Mouse (Mus musculus) myocyte (in vitro differentiated cells): Measurements from ENCODE around the gene Rpl23. TPM values are rescaled to one million over a fixed set of nuclear protein-coding genes. Genes with fewer than 3 reads are reported as not detected.

Experiments
- H3K27me3 ChIP-seq: one replicate; pipeline ENCODE4 v1.6.1; 2011; ENCODE audit not compliant: control insufficient read depth, insufficient read depth, insufficient read length
- H3K36me3 ChIP-seq: one replicate; pipeline ENCODE4 v1.6.1; 2011; ENCODE audit not compliant: control insufficient read depth, insufficient read depth
- H3K4me2 ChIP-seq: one replicate; pipeline ENCODE4 v1.6.1; 2011; ENCODE audit warnings: low read depth, control low read depth
- H3K4me3 ChIP-seq: one replicate; pipeline ENCODE4 v1.5.1; 2011; ENCODE audit warnings: mild to moderate bottlenecking, control low read depth, moderate library complexity
- H3K79me2 ChIP-seq: one replicate; pipeline ENCODE4 v1.6.1; 2011; ENCODE audit not compliant: control insufficient read depth, insufficient read depth
- H3ac ChIP-seq: one replicate; pipeline ENCODE4 v1.6.1; 2011; ENCODE audit not compliant: control insufficient read depth, insufficient read length
- CEBPB ChIP-seq: IDR thresholded peaks from 2 replicates; pipeline ENCODE4 v1.6.1; 2011; ENCODE audit warnings: mild to moderate bottlenecking, moderate library complexity; ENCODE audit not compliant: poor library complexity, insufficient read depth, severe bottlenecking
- E2F4 ChIP-seq: IDR thresholded peaks from one replicate; pipeline ENCODE4 v1.6.1; 2011; ENCODE audit warnings: mild to moderate bottlenecking, control low read depth, moderate library complexity; ENCODE audit not compliant: insufficient read depth
- MAX ChIP-seq: IDR thresholded peaks from one replicate; pipeline ENCODE4 v1.6.1; 2011; ENCODE audit warnings: low read depth, mild to moderate bottlenecking, control low read depth
- MYOD1 ChIP-seq, 3 experiments: IDR thresholded peaks; one replicate each; pipeline ENCODE4 v1.6.1; 2011; ENCODE audit warnings: control low read depth in 2 of 3, low read depth in 2 of 3, mild to moderate bottlenecking in 2 of 3, moderate library complexity in 1 of 3; ENCODE audit not compliant: insufficient read length in 2 of 3, control insufficient read depth in 1 of 3
- MYOG ChIP-seq, 3 experiments: IDR thresholded peaks; one replicate each; pipeline ENCODE4 v1.6.1; 2011; ENCODE audit warnings: control low read depth in 2 of 3, low read depth in 2 of 3, mild to moderate bottlenecking in 2 of 3; ENCODE audit not compliant: insufficient read length in 2 of 3, control insufficient read depth in 1 of 3, insufficient read depth in 1 of 3
- POLR2A ChIP-seq: IDR thresholded peaks from one replicate; pipeline ENCODE4 v1.6.1; 2011; ENCODE audit warnings: low read depth, mild to moderate bottlenecking, control low read depth, moderate library complexity; ENCODE audit not compliant: insufficient read length
- POLR2AphosphoS2 ChIP-seq: IDR thresholded peaks from one replicate; pipeline ENCODE4 v1.6.1; 2011; ENCODE audit warnings: low read depth, control low read depth; ENCODE audit not compliant: insufficient read length
- REST ChIP-seq: IDR thresholded peaks from one replicate; pipeline ENCODE4 v1.6.1; 2011; ENCODE audit warnings: mild to moderate bottlenecking, control low read depth, moderate library complexity; ENCODE audit not compliant: insufficient read depth, insufficient read length
- SRF ChIP-seq: IDR thresholded peaks from one replicate; pipeline ENCODE4 v1.6.1; 2011; ENCODE audit warnings: low read depth; ENCODE audit not compliant: control insufficient read depth, insufficient read length
- TCF12 ChIP-seq: IDR thresholded peaks from one replicate; pipeline ENCODE4 v1.6.1; 2011; ENCODE audit warnings: mild to moderate bottlenecking, control low read depth; ENCODE audit not compliant: poor library complexity, insufficient read depth, severe bottlenecking
- TCF3 ChIP-seq: IDR thresholded peaks from one replicate; pipeline ENCODE4 v1.6.1; 2011; ENCODE audit warnings: low read depth, control low read depth; ENCODE audit not compliant: insufficient read length
- USF1 ChIP-seq: IDR thresholded peaks from one replicate; pipeline ENCODE4 v1.6.1; 2011; ENCODE audit warnings: low read depth, mild to moderate bottlenecking, control low read depth, moderate library complexity
- polyA plus RNA-seq: library from polyadenylated mRNA; unstranded; fragments of >200 nt; fragmentation: generic; extraction: Trizol; gene quantifications from one replicate; pipeline ENCODE4 v1.2.1, GENCODE M21; 2012; ENCODE audit warnings: missing spikeins

The Rpl23 gene
- polyA plus RNA-seq, 1 experiment, result 1,321 TPM

- H3K36me3 ChIP-seq, result peaks cover 9% of the 10 kb centered on the region
- H3K4me2 ChIP-seq, result peak overlapping the region; percentile 38
- H3K4me3 ChIP-seq, result no peak overlapping the region
- TF ChIP-seq MYOD1 (IDR thresholded peaks at IDR 0.05; ENCODE audit: control insufficient read depth in 1 of 3, insufficient read length in 2 of 3, low read depth in 2 of 3) (no peak), REST (no peak), TCF12 (no peak), SRF (no peak), USF1 (no peak), CEBPB (no peak), E2F4 (no peak), MYOG (IDR thresholded peaks at IDR 0.05; ENCODE audit: control insufficient read depth in 1 of 3, insufficient read depth in 1 of 3, insufficient read length in 2 of 3, low read depth in 2 of 3) (no peak)
- no peaks in the 10 kb centered on the region for H3K27me3 ChIP-seq
- H3K79me2 ChIP-seq, result peaks cover 84% of the 10 kb centered on the region
- H3ac ChIP-seq, result no peak overlapping the region
Measured at GRCm38 (mm10) chr11:97809235-97810121, 27.2 kb upstream of the Rpl23 start.

- no peak overlapping the region for H3ac ChIP-seq
- H3K79me2 ChIP-seq, result peaks cover 90% of the 10 kb centered on the region
- H3K27me3 ChIP-seq, result no peaks in the 10 kb centered on the region
- H3K4me3 ChIP-seq, result no peak overlapping the region
- H3K4me2 ChIP-seq, result peak overlapping the region; percentile 38
- peaks cover 9% of the 10 kb centered on the region for H3K36me3 ChIP-seq
- TF ChIP-seq REST, result no peak
- peak in 2 of 3 experiments; percentile 38 to 77 for TF ChIP-seq MYOG (IDR thresholded peaks at IDR 0.05; ENCODE audit: control insufficient read depth in 1 of 3, insufficient read depth in 1 of 3, insufficient read length in 2 of 3, low read depth in 2 of 3)
- TF ChIP-seq MYOD1 (IDR thresholded peaks at IDR 0.05; ENCODE audit: control insufficient read depth in 1 of 3, insufficient read length in 2 of 3, low read depth in 2 of 3), result peak in 2 of 3 experiments; percentile 63 to 68
Measured at GRCm38 (mm10) chr11:97808621-97809234, 26.5 kb upstream of the Rpl23 start.

- TF ChIP-seq MYOD1 (IDR thresholded peaks at IDR 0.05; ENCODE audit: control insufficient read depth in 1 of 3, insufficient read length in 2 of 3, low read depth in 2 of 3) (no peak), TCF3 (no peak), REST (no peak), MAX (no peak)
- Histone ChIP-seq H3K27me3 (no peaks in the 10 kb centered on the region), H3K36me3 (peaks cover 9% of the 10 kb centered on the region), H3K4me2 (peak overlapping the region; percentile 38), H3ac (no peak overlapping the region), H3K79me2 (peaks cover 91% of the 10 kb centered on the region), H3K4me3 (no peak overlapping the region)
Measured at GRCm38 (mm10) chr11:97808093-97808492, 25.9 kb upstream of the Rpl23 start.

GRCm38 (mm10) chr11:97807626-97808025, 25.4 kb upstream of the Rpl23 start:
- Histone ChIP-seq H3K27me3 (no peaks in the 10 kb centered on the region), H3K4me3 (no peak overlapping the region), H3K4me2 (peak overlapping the region; percentile 38), H3K79me2 (peaks cover 91% of the 10 kb centered on the region), H3K36me3 (peaks cover 9% of the 10 kb centered on the region), H3ac (no peak overlapping the region)
- TF ChIP-seq E2F4 (no peak), TCF3 (no peak), MYOD1 (IDR thresholded peaks at IDR 0.05; ENCODE audit: control insufficient read depth in 1 of 3, insufficient read length in 2 of 3, low read depth in 2 of 3) (no peak), POLR2A (no peak), MAX (no peak), MYOG (IDR thresholded peaks at IDR 0.05; ENCODE audit: control insufficient read depth in 1 of 3, insufficient read depth in 1 of 3, insufficient read length in 2 of 3, low read depth in 2 of 3) (no peak), POLR2AphosphoS2 (no peak), TCF12 (no peak), USF1 (no peak), SRF (no peak), REST (no peak), CEBPB (no peak)

GRCm38 (mm10) chr11:97806613-97806964, 24.4 kb upstream of the Rpl23 start:
- no peaks in the 10 kb centered on the region for H3K27me3 ChIP-seq
- peaks cover 9% of the 10 kb centered on the region for H3K36me3 ChIP-seq
- H3K4me2 ChIP-seq, result peak overlapping the region; percentile 81
- H3K4me3 ChIP-seq, result peak overlapping the region; percentile 4
- H3K79me2 ChIP-seq, result peaks cover 92% of the 10 kb centered on the region
- TF ChIP-seq E2F4 (no peak), POLR2A (no peak), MAX (no peak), SRF (no peak), TCF12 (no peak), MYOG (IDR thresholded peaks at IDR 0.05; ENCODE audit: control insufficient read depth in 1 of 3, insufficient read depth in 1 of 3, insufficient read length in 2 of 3, low read depth in 2 of 3) (no peak), USF1 (no peak), TCF3 (no peak), REST (no peak), MYOD1 (IDR thresholded peaks at IDR 0.05; ENCODE audit: control insufficient read depth in 1 of 3, insufficient read length in 2 of 3, low read depth in 2 of 3) (no peak), POLR2AphosphoS2 (no peak), CEBPB (no peak)
- no peak overlapping the region for H3ac ChIP-seq
